Mouse (Mus musculus) layer of hippocampus, postnatal 36 days (tissue): ENCODE results near the gene Uncx. TPM values are rescaled to one million over a fixed set of nuclear protein-coding genes. Genes with fewer than 3 reads are reported as not detected.
"Not testable (repeated sequence)": the region's sequence is repeated elsewhere in the genome, so short reads cannot be mapped to it uniquely, and the experiment has no call there.

ENCODE experiments used
- DNase-seq, 2 experiments: peaks; one replicate each; pipeline ENCODE4 v3.0.0; 2022
- total RNA-seq, 2 experiments: library from RNA; stranded (reverse); gene quantifications; 2 replicates each; pipeline ENCODE4 v1.2.3; 2021

The Uncx gene
- total RNA-seq, 2 experiments from 2014 or later: 0.12 TPM; not detected in 1

DNA sequence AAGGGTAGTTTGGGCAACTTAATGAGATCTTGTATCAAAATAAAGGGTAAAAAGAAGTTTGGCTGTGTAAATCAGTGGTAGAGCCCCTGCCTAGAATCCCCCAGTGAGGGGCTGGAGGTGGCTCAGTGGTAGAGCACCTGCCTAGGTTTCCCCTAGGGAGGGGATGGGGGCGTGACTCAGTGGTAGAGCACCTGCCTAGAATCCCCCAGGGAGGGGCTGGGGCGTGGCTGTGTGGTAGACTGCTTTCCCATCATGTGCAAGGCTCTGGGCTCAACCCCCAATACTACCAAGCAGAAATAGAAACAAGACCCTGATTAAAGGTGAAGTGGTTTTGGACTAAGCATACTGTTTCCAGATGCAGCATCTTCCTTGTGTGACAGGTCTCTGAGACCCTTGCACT is 21.4 kb downstream of the Uncx start:
- no peak for DNase-seq

GRCm38 (mm10) chr5:139565462-139565861 is 22.2 kb downstream of the Uncx start:
- DNase-seq: no peak

- no peak for DNase-seq
Observed at GRCm38 (mm10) chr5:139566640-139567399, 23.5 kb downstream of the Uncx start.

DNA sequence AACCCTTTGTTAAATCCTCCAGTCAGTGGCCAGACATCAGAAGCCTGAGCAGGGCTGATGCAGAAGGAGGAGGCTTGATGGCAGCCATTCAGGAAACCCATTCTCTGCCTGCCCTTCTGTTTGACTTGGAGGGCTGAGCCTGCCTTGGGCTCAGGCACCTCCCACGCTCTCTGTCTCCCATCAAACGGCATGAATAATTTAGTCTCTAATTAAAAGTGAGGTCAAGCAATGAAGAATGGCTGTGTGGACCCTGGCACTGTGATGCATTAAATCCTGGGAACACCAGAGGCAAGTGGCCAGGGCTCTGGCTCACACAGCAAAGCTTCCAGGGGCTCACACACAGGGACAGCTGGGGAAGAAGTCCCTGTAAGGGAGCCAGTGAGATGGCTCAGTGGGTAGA is 24.8 kb downstream of the Uncx start:
- no peak for DNase-seq

DNA sequence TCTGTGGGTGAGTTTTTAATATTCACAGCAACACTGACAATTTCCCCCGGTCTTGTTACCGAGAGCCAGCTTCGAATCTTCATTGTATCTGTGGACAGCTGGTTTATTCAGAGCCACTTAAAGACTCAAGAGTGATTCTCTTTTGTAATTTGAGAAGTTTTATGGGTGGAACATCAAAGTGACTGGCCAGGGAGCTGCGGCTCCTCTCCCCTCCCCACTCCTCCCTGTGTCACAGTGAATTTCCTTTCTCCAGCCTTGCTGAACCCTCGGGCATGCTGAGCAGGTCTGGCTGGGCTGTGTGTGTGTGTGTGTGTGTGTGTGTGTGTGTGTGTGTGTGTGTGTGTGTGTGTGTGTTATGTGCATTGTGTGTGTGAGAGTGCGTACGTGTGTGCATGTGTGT is 29.2 kb downstream of the Uncx start:
- DNase-seq: no peak

DNA sequence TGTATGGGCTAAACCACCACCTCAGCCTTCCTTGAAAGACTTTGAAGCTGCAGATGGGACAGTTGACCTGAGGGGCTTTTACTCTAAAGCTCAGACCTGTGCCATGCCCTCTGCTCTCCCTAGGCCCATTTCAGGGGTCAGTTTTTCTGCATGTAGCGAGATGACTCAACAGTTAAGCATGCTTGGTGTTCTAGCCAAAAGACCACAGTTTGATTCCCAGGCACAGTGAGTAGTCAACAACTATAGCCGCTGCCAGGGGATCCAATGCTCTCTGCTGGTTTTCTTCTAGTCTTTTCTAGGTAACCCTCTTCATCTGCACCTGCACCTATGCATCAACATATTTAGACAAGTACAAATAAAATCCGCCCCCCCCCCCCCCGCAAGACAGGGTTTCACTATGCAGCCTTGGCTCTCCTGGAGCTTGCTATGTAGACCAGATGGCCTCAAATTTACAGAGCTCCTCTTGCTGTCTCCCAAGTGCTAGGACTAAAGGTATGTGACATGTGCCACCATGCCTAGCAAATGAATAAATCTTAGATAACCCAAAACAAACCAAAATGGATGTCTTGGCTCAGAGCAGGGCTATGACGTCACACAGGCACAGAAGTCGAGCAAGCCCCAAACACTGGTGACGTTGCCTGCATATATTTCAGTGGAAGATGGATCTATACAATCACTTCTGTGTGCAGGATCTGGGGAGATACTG is 30.5 kb downstream of the Uncx start:
- DNase-seq: no peak

DNA sequence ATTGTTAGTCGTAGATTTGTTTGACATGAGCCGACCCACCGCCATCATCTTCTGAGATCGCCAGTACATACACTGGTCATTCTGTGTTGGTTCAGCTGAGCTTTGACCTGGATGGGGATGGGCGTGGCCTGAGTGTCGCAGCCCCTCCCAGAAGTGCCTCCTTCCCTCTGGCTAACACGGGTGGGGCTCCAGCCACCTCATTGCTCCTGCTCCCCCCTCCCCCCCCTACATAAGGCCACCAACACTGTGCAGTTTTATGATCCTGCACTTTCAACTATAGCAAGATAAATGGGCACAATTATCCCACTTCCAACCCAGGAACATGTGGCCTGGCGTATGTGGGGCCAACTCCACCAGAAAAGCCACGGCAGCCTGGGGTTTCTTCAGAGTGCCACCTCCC is 31.8 kb downstream of the Uncx start:
- DNase-seq: no peak

- DNase-seq: no peak
Observed at GRCm38 (mm10) chr5:139580171-139580743, 37.0 kb downstream of the Uncx start.

DNA sequence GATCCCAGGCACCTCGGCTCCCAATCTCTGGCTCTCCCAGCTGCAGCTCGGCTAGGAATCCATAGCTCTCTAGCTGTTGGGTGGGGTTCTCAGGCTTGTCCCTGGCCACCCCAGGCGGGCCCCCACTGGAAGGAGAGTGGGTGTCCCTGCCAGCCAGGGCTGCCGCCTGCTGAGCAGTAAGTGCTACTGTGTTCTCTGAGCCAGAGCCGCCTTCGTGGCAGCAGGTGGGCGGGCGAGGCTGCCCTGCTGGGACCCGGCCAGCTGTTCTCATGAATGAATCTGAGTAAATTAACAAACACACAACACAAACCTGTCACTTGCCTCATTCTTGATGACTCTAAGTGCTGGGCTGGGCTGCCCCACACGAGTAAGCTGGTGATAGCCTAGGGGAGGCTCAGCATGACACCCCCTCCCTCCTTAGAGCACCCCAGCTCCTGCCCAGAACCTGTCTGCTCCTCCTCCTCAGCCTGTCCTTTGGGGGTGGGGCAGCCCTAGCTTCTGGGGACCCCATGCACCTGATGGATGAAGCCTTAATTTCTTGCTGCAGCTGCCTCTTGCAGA is 38.1 kb downstream of the Uncx start:
- DNase-seq: no peak

GRCm38 (mm10) chr5:139584971-139585747 is 41.9 kb downstream of the Uncx start:
- DNase-seq: no peak

DNA sequence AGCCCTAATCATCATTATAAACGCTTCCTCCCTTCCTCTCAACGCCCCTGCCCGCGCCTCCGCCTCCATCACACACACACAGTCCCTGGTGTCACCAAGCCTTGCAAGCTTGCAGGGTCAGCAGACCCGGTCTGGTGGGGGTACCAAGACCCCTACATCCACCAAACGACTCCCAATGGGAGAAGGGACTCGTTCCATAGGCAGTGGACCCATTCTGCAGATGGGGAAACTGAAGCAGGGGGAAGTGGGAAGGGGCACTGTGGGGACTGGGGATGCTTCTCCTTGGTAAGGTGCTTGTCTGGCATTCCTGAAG is 42.4 kb downstream of the Uncx start:
- DNase-seq: no peak

GRCm38 (mm10) chr5:139587459-139587858 is 44.2 kb downstream of the Uncx start:
- not testable (repeated sequence) for DNase-seq

GRCm38 (mm10) chr5:139590682-139591360 is 47.5 kb downstream of the Uncx start:
- not testable (repeated sequence) for DNase-seq

DNA sequence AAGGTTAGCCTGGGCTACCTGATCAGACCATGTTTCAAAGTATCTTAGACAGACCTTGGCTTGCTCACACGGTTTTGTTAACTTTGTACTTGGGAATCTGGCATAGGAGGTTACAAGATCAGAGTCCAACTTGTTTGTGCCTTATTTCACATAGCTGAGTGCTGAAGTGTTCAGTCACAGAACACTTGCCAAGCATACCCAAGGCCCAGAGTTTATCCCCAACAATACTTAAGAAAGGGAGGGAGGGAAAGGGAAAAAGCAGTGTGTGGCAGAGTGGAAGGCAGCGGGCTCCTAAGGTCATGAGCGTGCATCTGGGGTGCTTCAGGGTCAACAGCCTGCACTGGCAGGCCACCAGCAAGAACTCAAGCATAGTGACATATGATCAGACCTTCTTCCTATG is 48.7 kb downstream of the Uncx start:
- DNase-seq: no peak

DNA sequence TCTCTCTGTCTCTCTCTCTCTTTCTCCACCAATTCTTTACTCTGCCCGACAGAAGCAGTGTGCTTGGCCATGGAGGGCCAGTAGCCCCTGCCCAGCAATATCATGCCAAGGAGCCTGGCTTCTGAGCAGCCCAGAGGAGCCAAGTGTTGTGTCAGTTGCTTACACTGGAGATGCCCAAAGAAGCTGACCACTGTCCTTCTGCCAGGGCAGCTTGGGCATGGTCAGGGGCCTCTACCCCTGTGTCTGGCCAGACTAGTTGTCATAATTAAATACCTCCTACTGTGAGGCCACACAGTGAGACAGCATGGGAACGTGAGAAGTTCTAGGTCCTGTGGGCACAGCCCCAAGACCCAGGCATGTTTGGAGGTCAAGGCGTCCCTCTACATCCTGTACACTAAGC is 49.6 kb downstream of the Uncx start:
- DNase-seq: no peak

DNA sequence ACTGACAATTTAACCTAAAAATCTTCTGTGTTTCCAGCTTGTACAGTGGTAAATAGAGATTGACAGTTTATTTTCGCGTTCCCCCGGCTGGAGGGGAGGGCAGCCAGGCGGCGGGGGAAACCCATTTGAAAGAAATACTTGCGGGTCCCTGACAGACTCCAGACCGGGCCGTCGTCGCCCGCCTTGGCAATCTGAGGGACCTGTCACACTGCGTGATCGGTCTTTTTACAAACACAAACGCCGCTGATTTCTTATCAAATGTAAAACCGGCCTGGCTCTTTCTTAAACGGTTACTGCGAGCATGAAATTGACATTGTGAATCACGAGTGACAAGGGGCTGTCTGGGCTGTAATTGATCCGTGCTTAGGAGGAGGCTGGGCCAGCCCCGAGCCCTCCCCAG is 50.5 kb downstream of the Uncx start:
- DNase-seq: no peak

DNA sequence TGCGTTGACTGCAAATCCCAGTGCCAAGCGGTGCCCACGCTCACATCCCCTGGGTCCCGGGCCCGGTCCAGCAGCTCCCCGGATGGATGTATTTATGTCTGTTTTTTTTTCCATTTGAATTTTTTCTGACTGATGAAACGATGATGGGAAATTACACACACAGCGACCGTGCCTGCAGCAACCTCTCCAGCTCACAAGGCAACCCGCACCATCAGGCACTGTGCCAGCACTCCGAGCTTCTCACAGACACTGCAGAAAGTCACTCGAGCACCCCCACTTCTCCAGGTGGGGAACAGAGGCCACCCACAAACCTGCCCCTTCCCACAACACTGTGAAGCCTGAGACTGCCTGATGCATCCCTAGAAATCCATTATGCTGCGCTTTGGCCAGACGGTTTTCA is 51.7 kb downstream of the Uncx start:
- DNase-seq: no peak

Other genes starting within 250 kb of the Uncx start
- 100 to 1,000 TPM; 179 to 185 TPM for gene Adap1, start 217.9 kb upstream of the Uncx start, total RNA-seq
- gene Cox19, start 192.1 kb upstream of the Uncx start, total RNA-seq: 10 to 100 TPM; 68.6 to 76.3 TPM
- gene Cyp2w1, start 190.9 kb upstream of the Uncx start, total RNA-seq: not detected
- 10 to 100 TPM; 11.0 to 13.1 TPM for gene Gpr146, start 165.8 kb upstream of the Uncx start, total RNA-seq
- gene C130050O18Rik, start 138.2 kb upstream of the Uncx start, total RNA-seq: under 1 TPM in 1 of 2 experiments, not detected in 1; 0.20 TPM
- 1 to 10 TPM; 2.5 to 2.7 TPM for gene Gper1, start 120.3 kb upstream of the Uncx start, total RNA-seq
- gene 3110082I17Rik, start 83.0 kb upstream of the Uncx start, total RNA-seq: 10 to 100 TPM; 15.2 to 15.7 TPM
- 10 to 100 TPM; 62.5 to 66.6 TPM for gene Zfand2a, start 58.9 kb upstream of the Uncx start, total RNA-seq
- 1 to 10 TPM; 1.2 to 1.9 TPM for gene Micall2, start 192.8 kb downstream of the Uncx start, total RNA-seq
- gene Ints1, start 232.2 kb downstream of the Uncx start, total RNA-seq: 10 to 100 TPM; 86.4 to 91.9 TPM
- 1 to 10 TPM; 7.3 to 8.2 TPM for gene Mafk, start 248.0 kb downstream of the Uncx start, total RNA-seq